Mouse (Mus musculus): ENCODE measurements around the gene Ciao2a. TPM values are rescaled to one million over a fixed set of nuclear protein-coding genes. Genes with fewer than 3 reads are reported as not detected.

The Ciao2a gene
- polyA plus RNA-seq, 1 experiment, result 37.4 TPM

GRCm38 (mm10) chr9:66087062-66087461 is 39.3 kb upstream of the Ciao2a start:
- Histone ChIP-seq H3K36me3 (ENCODE audit: control insufficient read depth, insufficient read depth, low read length, poor library complexity, severe bottlenecking) (no peaks in the 10 kb centered on the region), H3K4me3 (ENCODE audit: low read depth, low read length) (no peak overlapping the region), H3K4me1 (ENCODE audit: control insufficient read depth, insufficient read depth, low read length) (no peaks in the 10 kb centered on the region), H3K27me3 (ENCODE audit: control insufficient read depth, insufficient read depth, low read length, poor library complexity, severe bottlenecking) (no peaks in the 10 kb centered on the region), H3K27ac (ENCODE audit: insufficient read depth, low read length) (no peak overlapping the region), H3K9me3 (replicated peaks; ENCODE audit: control insufficient read depth, insufficient read depth, low read length, poor library complexity, severe bottlenecking) (no peaks in the 10 kb centered on the region), H3K9ac (ENCODE audit: low read depth, poor library complexity, severe bottlenecking) (no peak overlapping the region)
- TF ChIP-seq CTCF (IDR thresholded peaks at IDR 0.05; ENCODE audit: low read depth, low read length) (no peak), POLR2A (IDR thresholded peaks at IDR 0.05; ENCODE audit: insufficient read depth, low read length) (no peak), EP300 (IDR thresholded peaks at IDR 0.05; ENCODE audit: insufficient read depth, low read depth, low read length) (no peak)

GRCm38 (mm10) chr9:66088411-66088810 is 38.0 kb upstream of the Ciao2a start:
- Histone ChIP-seq H3K4me1 (ENCODE audit: control insufficient read depth, insufficient read depth, low read length) (no peaks in the 10 kb centered on the region), H3K9me3 (replicated peaks; ENCODE audit: control insufficient read depth, insufficient read depth, low read length, poor library complexity, severe bottlenecking) (no peaks in the 10 kb centered on the region), H3K36me3 (ENCODE audit: control insufficient read depth, insufficient read depth, low read length, poor library complexity, severe bottlenecking) (no peaks in the 10 kb centered on the region), H3K4me3 (ENCODE audit: low read depth, low read length) (no peak overlapping the region), H3K27ac (ENCODE audit: insufficient read depth, low read length) (no peak overlapping the region), H3K9ac (ENCODE audit: low read depth, poor library complexity, severe bottlenecking) (no peak overlapping the region), H3K27me3 (ENCODE audit: control insufficient read depth, insufficient read depth, low read length, poor library complexity, severe bottlenecking) (no peaks in the 10 kb centered on the region)
- TF ChIP-seq EP300 (IDR thresholded peaks at IDR 0.05; ENCODE audit: insufficient read depth, low read depth, low read length) (no peak), CTCF (IDR thresholded peaks at IDR 0.05; ENCODE audit: low read depth, low read length) (peak; percentile 89), POLR2A (IDR thresholded peaks at IDR 0.05; ENCODE audit: insufficient read depth, low read length) (no peak)

- no peaks in the 10 kb centered on the region for H3K4me1 ChIP-seq (ENCODE audit: control insufficient read depth, insufficient read depth, low read length)
- TF ChIP-seq CTCF (IDR thresholded peaks at IDR 0.05; ENCODE audit: low read depth, low read length) (no peak), POLR2A (IDR thresholded peaks at IDR 0.05; ENCODE audit: insufficient read depth, low read length) (no peak), EP300 (IDR thresholded peaks at IDR 0.05; ENCODE audit: insufficient read depth, low read depth, low read length) (no peak)
- no peak overlapping the region for H3K9ac ChIP-seq (ENCODE audit: low read depth, poor library complexity, severe bottlenecking)
- H3K27ac ChIP-seq (ENCODE audit: insufficient read depth, low read length), result no peak overlapping the region
- H3K9me3 ChIP-seq (replicated peaks; ENCODE audit: control insufficient read depth, insufficient read depth, low read length, poor library complexity, severe bottlenecking), result no peaks in the 10 kb centered on the region
- no peaks in the 10 kb centered on the region for H3K27me3 ChIP-seq (ENCODE audit: control insufficient read depth, insufficient read depth, low read length, poor library complexity, severe bottlenecking)
- no peaks in the 10 kb centered on the region for H3K36me3 ChIP-seq (ENCODE audit: control insufficient read depth, insufficient read depth, low read length, poor library complexity, severe bottlenecking)
- H3K4me3 ChIP-seq (ENCODE audit: low read depth, low read length), result no peak overlapping the region
Measured at GRCm38 (mm10) chr9:66090593-66091244, 35.7 kb upstream of the Ciao2a start.

- H3K4me1 ChIP-seq (ENCODE audit: control insufficient read depth, insufficient read depth, low read length), result no peaks in the 10 kb centered on the region
- H3K9me3 ChIP-seq (replicated peaks; ENCODE audit: control insufficient read depth, insufficient read depth, low read length, poor library complexity, severe bottlenecking), result no peaks in the 10 kb centered on the region
- TF ChIP-seq EP300 (IDR thresholded peaks at IDR 0.05; ENCODE audit: insufficient read depth, low read depth, low read length), result no peak
- TF ChIP-seq CTCF (IDR thresholded peaks at IDR 0.05; ENCODE audit: low read depth, low read length), result no peak
- no peak for TF ChIP-seq POLR2A (IDR thresholded peaks at IDR 0.05; ENCODE audit: insufficient read depth, low read length)
- H3K9ac ChIP-seq (ENCODE audit: low read depth, poor library complexity, severe bottlenecking), result no peak overlapping the region
- no peaks in the 10 kb centered on the region for H3K36me3 ChIP-seq (ENCODE audit: control insufficient read depth, insufficient read depth, low read length, poor library complexity, severe bottlenecking)
- H3K27ac ChIP-seq (ENCODE audit: insufficient read depth, low read length), result no peak overlapping the region
- H3K4me3 ChIP-seq (ENCODE audit: low read depth, low read length), result no peak overlapping the region
- no peaks in the 10 kb centered on the region for H3K27me3 ChIP-seq (ENCODE audit: control insufficient read depth, insufficient read depth, low read length, poor library complexity, severe bottlenecking)
Measured at GRCm38 (mm10) chr9:66091327-66092231, 34.8 kb upstream of the Ciao2a start.

- no peaks in the 10 kb centered on the region for H3K4me1 ChIP-seq (ENCODE audit: control insufficient read depth, insufficient read depth, low read length)
- TF ChIP-seq EP300 (IDR thresholded peaks at IDR 0.05; ENCODE audit: insufficient read depth, low read depth, low read length) (no peak), POLR2A (IDR thresholded peaks at IDR 0.05; ENCODE audit: insufficient read depth, low read length) (no peak), CTCF (IDR thresholded peaks at IDR 0.05; ENCODE audit: low read depth, low read length) (no peak)
- no peaks in the 10 kb centered on the region for H3K27me3 ChIP-seq (ENCODE audit: control insufficient read depth, insufficient read depth, low read length, poor library complexity, severe bottlenecking)
- H3K4me3 ChIP-seq (ENCODE audit: low read depth, low read length), result no peak overlapping the region
- H3K9me3 ChIP-seq (replicated peaks; ENCODE audit: control insufficient read depth, insufficient read depth, low read length, poor library complexity, severe bottlenecking), result no peaks in the 10 kb centered on the region
- H3K36me3 ChIP-seq (ENCODE audit: control insufficient read depth, insufficient read depth, low read length, poor library complexity, severe bottlenecking), result no peaks in the 10 kb centered on the region
- H3K27ac ChIP-seq (ENCODE audit: insufficient read depth, low read length), result no peak overlapping the region
- no peak overlapping the region for H3K9ac ChIP-seq (ENCODE audit: low read depth, poor library complexity, severe bottlenecking)
Measured at GRCm38 (mm10) chr9:66092664-66093063, 33.7 kb upstream of the Ciao2a start.

- no peaks in the 10 kb centered on the region for H3K27me3 ChIP-seq (ENCODE audit: control insufficient read depth, insufficient read depth, low read length, poor library complexity, severe bottlenecking)
- no peak overlapping the region for H3K9ac ChIP-seq (ENCODE audit: low read depth, poor library complexity, severe bottlenecking)
- H3K4me3 ChIP-seq (ENCODE audit: low read depth, low read length), result no peak overlapping the region
- no peak overlapping the region for H3K27ac ChIP-seq (ENCODE audit: insufficient read depth, low read length)
- H3K4me1 ChIP-seq (ENCODE audit: control insufficient read depth, insufficient read depth, low read length), result no peaks in the 10 kb centered on the region
- H3K9me3 ChIP-seq (replicated peaks; ENCODE audit: control insufficient read depth, insufficient read depth, low read length, poor library complexity, severe bottlenecking), result no peaks in the 10 kb centered on the region
- H3K36me3 ChIP-seq (ENCODE audit: control insufficient read depth, insufficient read depth, low read length, poor library complexity, severe bottlenecking), result no peaks in the 10 kb centered on the region; the same call in none of the 2 replicates
- TF ChIP-seq POLR2A (IDR thresholded peaks at IDR 0.05; ENCODE audit: insufficient read depth, low read length) (no peak), EP300 (IDR thresholded peaks at IDR 0.05; ENCODE audit: insufficient read depth, low read depth, low read length) (no peak), CTCF (IDR thresholded peaks at IDR 0.05; ENCODE audit: low read depth, low read length) (no peak)
Measured at GRCm38 (mm10) chr9:66101577-66101976, 24.8 kb upstream of the Ciao2a start.

All from ES-Bruce4 (cell line).